Mouse (Mus musculus): Measurements from ENCODE around the gene Fasl. TPM values are rescaled to one million over a fixed set of nuclear protein-coding genes. Genes with fewer than 3 reads are reported as not detected.

Gene Fasl
- polyA plus RNA-seq, 1 experiment: 0.37 TPM

GRCm38 (mm10) chr1:161793321-161793720, 5.0 kb upstream of the Fasl start:
- TF ChIP-seq CTCF (IDR thresholded peaks at IDR 0.05; ENCODE audit: insufficient read depth, low read length) (no peak), POLR2A (IDR thresholded peaks at IDR 0.05; ENCODE audit: borderline replicate concordance, extremely low read depth, low read depth, low read length) (no peak)
- DNase-seq: no peak
- H3K4me1 ChIP-seq (ENCODE audit: control insufficient read depth, insufficient read depth, low read length): no peaks in the 10 kb centered on the region
- WGBS: 50% methylated on average over 3 of the region's 3 CpGs
- H3K4me3 ChIP-seq (replicated peaks; ENCODE audit: extremely low read depth, low read depth, low read length): no peak overlapping the region

GRCm38 (mm10) chr1:161792687-161792969, 4.3 kb upstream of the Fasl start:
- DNase-seq: no peak
- 76% methylated on average over 4 of the region's 4 CpGs for WGBS
- Histone ChIP-seq H3K4me3 (replicated peaks; ENCODE audit: extremely low read depth, low read depth, low read length) (no peak overlapping the region), H3K4me1 (ENCODE audit: control insufficient read depth, insufficient read depth, low read length) (no peaks in the 10 kb centered on the region)
- TF ChIP-seq CTCF (IDR thresholded peaks at IDR 0.05; ENCODE audit: insufficient read depth, low read length): no peak
- TF ChIP-seq POLR2A (IDR thresholded peaks at IDR 0.05; ENCODE audit: borderline replicate concordance, extremely low read depth, low read depth, low read length): no peak

GRCm38 (mm10) chr1:161791854-161792686, 3.8 kb upstream of the Fasl start:
- H3K4me1 ChIP-seq (ENCODE audit: control insufficient read depth, insufficient read depth, low read length): no peaks in the 10 kb centered on the region
- no peak for DNase-seq
- no peak overlapping the region for H3K4me3 ChIP-seq (replicated peaks; ENCODE audit: extremely low read depth, low read depth, low read length)
- WGBS: 82% methylated on average over 8 of the region's 8 CpGs
- TF ChIP-seq CTCF (IDR thresholded peaks at IDR 0.05; ENCODE audit: insufficient read depth, low read length) (no peak), POLR2A (IDR thresholded peaks at IDR 0.05; ENCODE audit: borderline replicate concordance, extremely low read depth, low read depth, low read length) (no peak)

- Histone ChIP-seq H3K4me3 (replicated peaks; ENCODE audit: extremely low read depth, low read depth, low read length) (no peak overlapping the region), H3K4me1 (ENCODE audit: control insufficient read depth, insufficient read depth, low read length) (no peaks in the 10 kb centered on the region)
- WGBS: 72% methylated on average over 2 of the region's 2 CpGs
- DNase-seq: no peak
- TF ChIP-seq CTCF (IDR thresholded peaks at IDR 0.05; ENCODE audit: insufficient read depth, low read length): no peak
- no peak for TF ChIP-seq POLR2A (IDR thresholded peaks at IDR 0.05; ENCODE audit: borderline replicate concordance, extremely low read depth, low read depth, low read length)
Measured at GRCm38 (mm10) chr1:161782725-161783124, 5.6 kb downstream of the Fasl start.

GRCm38 (mm10) chr1:161781594-161781993, 6.7 kb downstream of the Fasl start:
- Histone ChIP-seq H3K4me1 (ENCODE audit: control insufficient read depth, insufficient read depth, low read length) (no peaks in the 10 kb centered on the region), H3K4me3 (replicated peaks; ENCODE audit: extremely low read depth, low read depth, low read length) (no peak overlapping the region)
- TF ChIP-seq POLR2A (IDR thresholded peaks at IDR 0.05; ENCODE audit: borderline replicate concordance, extremely low read depth, low read depth, low read length) (no peak), CTCF (IDR thresholded peaks at IDR 0.05; ENCODE audit: insufficient read depth, low read length) (no peak)
- no peak for DNase-seq
- 87% methylated on average over 5 of the region's 5 CpGs for WGBS

GRCm38 (mm10) chr1:161779057-161779456, 9.2 kb downstream of the Fasl start:
- no peaks in the 10 kb centered on the region for H3K4me1 ChIP-seq (ENCODE audit: control insufficient read depth, insufficient read depth, low read length)
- no peak overlapping the region for H3K4me3 ChIP-seq (replicated peaks; ENCODE audit: extremely low read depth, low read depth, low read length)
- no peak for DNase-seq
- TF ChIP-seq CTCF (IDR thresholded peaks at IDR 0.05; ENCODE audit: insufficient read depth, low read length) (no peak), POLR2A (IDR thresholded peaks at IDR 0.05; ENCODE audit: borderline replicate concordance, extremely low read depth, low read depth, low read length) (no peak)

GRCm38 (mm10) chr1:161775151-161775550, 13.1 kb downstream of the Fasl start:
- Histone ChIP-seq H3K4me1 (ENCODE audit: control insufficient read depth, insufficient read depth, low read length) (no peaks in the 10 kb centered on the region), H3K4me3 (replicated peaks; ENCODE audit: extremely low read depth, low read depth, low read length) (no peak overlapping the region)
- 66% methylated on average over 6 of the region's 6 CpGs for WGBS
- TF ChIP-seq CTCF (IDR thresholded peaks at IDR 0.05; ENCODE audit: insufficient read depth, low read length): no peak
- TF ChIP-seq POLR2A (IDR thresholded peaks at IDR 0.05; ENCODE audit: borderline replicate concordance, extremely low read depth, low read depth, low read length): no peak
- DNase-seq: no peak

- WGBS: 64% methylated on average over 2 of the region's 2 CpGs
- no peaks in the 10 kb centered on the region for H3K4me1 ChIP-seq (ENCODE audit: control insufficient read depth, insufficient read depth, low read length)
- TF ChIP-seq CTCF (IDR thresholded peaks at IDR 0.05; ENCODE audit: insufficient read depth, low read length) (no peak), POLR2A (IDR thresholded peaks at IDR 0.05; ENCODE audit: borderline replicate concordance, extremely low read depth, low read depth, low read length) (no peak)
- H3K4me3 ChIP-seq (replicated peaks; ENCODE audit: extremely low read depth, low read depth, low read length): no peak overlapping the region
- no peak for DNase-seq
Measured at GRCm38 (mm10) chr1:161771293-161771692, 17.0 kb downstream of the Fasl start.

- 89% methylated on average over 1 of the region's 1 CpGs for WGBS
- DNase-seq: no peak
- Histone ChIP-seq H3K4me3 (replicated peaks; ENCODE audit: extremely low read depth, low read depth, low read length) (no peak overlapping the region), H3K4me1 (ENCODE audit: control insufficient read depth, insufficient read depth, low read length) (no peaks in the 10 kb centered on the region)
- no peak for TF ChIP-seq CTCF (IDR thresholded peaks at IDR 0.05; ENCODE audit: insufficient read depth, low read length)
- TF ChIP-seq POLR2A (IDR thresholded peaks at IDR 0.05; ENCODE audit: borderline replicate concordance, extremely low read depth, low read depth, low read length): no peak
Measured at GRCm38 (mm10) chr1:161769329-161769728, 19.0 kb downstream of the Fasl start.

GRCm38 (mm10) chr1:161767101-161767524, 21.2 kb downstream of the Fasl start:
- TF ChIP-seq POLR2A (IDR thresholded peaks at IDR 0.05; ENCODE audit: borderline replicate concordance, extremely low read depth, low read depth, low read length) (no peak), CTCF (IDR thresholded peaks at IDR 0.05; ENCODE audit: insufficient read depth, low read length) (no peak)
- H3K4me1 ChIP-seq (ENCODE audit: control insufficient read depth, insufficient read depth, low read length): no peaks in the 10 kb centered on the region
- 34% methylated on average over 12 of the region's 12 CpGs for WGBS
- DNase-seq: no peak
- H3K4me3 ChIP-seq (replicated peaks; ENCODE audit: extremely low read depth, low read depth, low read length): no peak overlapping the region
